Mouse (Mus musculus) testis, adult 2 months (tissue): Measurements from ENCODE around the gene Atr.

Experiments
- CTCF ChIP-seq: fragments of 200-500 bp; IDR thresholded peaks from 2 replicates; pipeline ENCODE4 v1.5.1; 2012; ENCODE audit warnings: low read depth, mild to moderate bottlenecking, inconsistent platforms, low read length, moderate library complexity; ENCODE audit not compliant: control insufficient read depth, insufficient read depth, insufficient replicate concordance
- POLR2A ChIP-seq: fragments of 200-500 bp; IDR thresholded peaks from 2 replicates; pipeline ENCODE4 v1.6.1; 2012; ENCODE audit warnings: low read depth, mild to moderate bottlenecking, inconsistent platforms, low read length, moderate library complexity; ENCODE audit not compliant: control insufficient read depth

DNA sequence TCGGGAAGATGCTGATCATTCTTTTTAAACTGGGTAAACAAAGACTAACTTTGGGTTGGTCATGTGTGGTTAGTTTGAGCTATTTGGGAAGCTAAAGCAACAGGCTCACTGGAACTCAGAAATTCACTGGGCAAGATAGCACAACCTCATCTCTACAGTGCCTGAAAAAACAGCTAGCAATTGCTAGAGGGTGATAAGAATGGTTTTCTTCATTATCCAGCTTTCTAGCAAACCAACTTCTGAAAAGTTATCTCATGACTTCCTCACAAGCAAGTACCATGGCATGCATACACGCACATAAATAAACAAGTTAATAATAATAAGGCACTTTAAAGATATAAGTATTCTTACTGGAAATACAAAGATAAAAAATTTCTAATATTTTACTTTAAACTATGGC is 120.9 kb downstream of the Atr start:
- TF ChIP-seq CTCF (no peak), POLR2A (no peak)
